Mouse (Mus musculus): ENCODE data around the gene Fau.

DNA sequence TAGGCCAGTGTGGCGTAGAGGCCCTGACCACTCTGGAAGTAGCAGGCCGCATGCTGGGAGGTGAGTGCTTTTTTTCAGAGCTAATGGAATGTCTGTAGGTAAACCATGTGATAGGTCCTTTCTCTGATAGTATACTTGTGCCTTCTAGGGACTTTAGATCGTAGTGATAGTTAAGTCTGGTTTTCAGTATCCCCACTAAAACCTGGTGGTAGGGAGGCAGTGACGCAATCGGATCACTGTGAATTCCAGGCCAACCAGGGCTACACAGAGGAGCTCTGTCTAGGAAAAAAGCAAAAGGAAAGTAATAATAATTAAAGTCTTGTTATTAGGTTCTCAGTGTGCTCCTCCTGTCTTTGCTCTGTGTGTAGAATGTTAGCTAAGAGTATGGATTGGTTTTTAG is 869 bp downstream of the Fau start:
- no peak for TF ChIP-seq ZKSCAN1 (IDR thresholded peaks at IDR 0.05; ENCODE audit: low read depth, low read length)
- TF ChIP-seq USF2 (IDR thresholded peaks at IDR 0.05; ENCODE audit: borderline replicate concordance in 1 of 2, insufficient read depth in 1 of 2, low read depth in 1 of 2, low read length in 2 of 2): no peak
- TF ChIP-seq MAX (IDR thresholded peaks at IDR 0.05; ENCODE audit: low read length): no peak
- TF ChIP-seq CTCF (IDR thresholded peaks at IDR 0.05 in 2 of 3, conservative IDR thresholded peaks at IDR 0.05 in 1 of 3; ENCODE audit: control insufficient read depth in 1 of 3, insufficient read depth in 1 of 3, low read depth in 2 of 3, low read length in 3 of 3, poor library complexity in 1 of 3, severe bottlenecking in 1 of 3): no peak
- no peak for TF ChIP-seq BHLHE40 (IDR thresholded peaks at IDR 0.05; ENCODE audit: borderline replicate concordance, low read depth, low read length)
- TF ChIP-seq POLR2A (IDR thresholded peaks at IDR 0.05; ENCODE audit: control insufficient read depth in 1 of 2, insufficient read depth in 1 of 2, low read depth in 1 of 2, low read length in 2 of 2, poor library complexity in 1 of 2): no peak
